Mouse (Mus musculus) liver, embryonic 14.5 days (tissue): ENCODE results near the gene Id1.

Experiments used
- CTCF ChIP-seq: IDR thresholded peaks from 2 replicates; pipeline ENCODE4 v1.5.1; 2016; ENCODE audit warnings: antibody characterized with exemption, low read depth, control low read depth
- EP300 ChIP-seq: IDR thresholded peaks from 2 replicates; pipeline ENCODE4 v1.6.1; 2016; ENCODE audit warnings: antibody characterized with exemption, low read depth

DNA sequence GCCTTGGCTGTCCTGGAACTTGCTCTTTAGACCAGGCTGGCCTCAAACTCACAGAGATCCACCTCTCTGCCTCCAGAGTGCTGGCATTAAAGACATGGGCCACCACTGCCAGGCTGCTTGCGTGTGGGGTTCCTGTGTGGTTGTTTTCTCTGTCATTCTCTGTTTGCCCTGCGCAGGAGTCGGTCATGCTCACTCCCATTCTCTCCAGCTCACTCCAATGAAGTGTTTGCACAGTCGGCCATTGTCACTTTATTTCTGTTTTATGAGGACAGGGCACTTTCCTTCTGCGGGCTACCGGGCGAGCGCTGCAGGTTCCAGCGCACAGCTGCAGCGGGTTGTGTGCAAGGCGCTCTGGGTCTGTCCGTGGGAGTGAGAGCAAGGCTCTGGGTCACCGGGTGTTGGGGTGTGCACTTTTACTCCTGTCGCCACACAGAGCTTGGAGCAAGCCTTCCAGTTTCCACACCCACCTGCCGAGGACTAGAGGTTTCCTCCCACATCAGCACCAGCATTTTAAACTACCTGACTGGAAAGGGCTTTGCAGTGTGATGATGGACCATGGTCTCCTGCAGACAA, 10.8 kb upstream of the Id1 start:
- TF ChIP-seq CTCF (no peak), EP300 (no peak)
